Mouse (Mus musculus) skeletal muscle tissue, postnatal 0 days (tissue): ENCODE data around the gene S100b. TPM values are rescaled to one million over a fixed set of nuclear protein-coding genes. Genes with fewer than 3 reads are reported as not detected.

Source experiments
- microRNA counts: library from miRNA; unstranded; fragments of <30 nt; microRNA quantifications from one replicate; lab custom pipeline; 2015
- microRNA-seq, 2 experiments: library from miRNA; unstranded; fragments of <30 nt; microRNA quantifications; one replicate each; pipeline ENCODE4; 2016
- polyA plus RNA-seq: library from polyadenylated mRNA; unstranded; fragments of >200 nt; fragmentation: Nextera tagmentation; extraction: Ambion mirVana; gene quantifications from 2 replicates; pipeline ENCODE4 v1.2.1, GENCODE M21; 2015

S100b gene
- 6.3 and 7.1 TPM in 2 replicates for polyA plus RNA-seq

GRCm38 (mm10) chr10:76253536-76253935 lies at the start of gene S100b:
Gene S100b, plus strand, starts transcription at chr10:76253853.

GRCm38 (mm10) chr10:76237341-76238225 lies 16.1 kb upstream of the S100b start, which contains the start of gene Prmt2:
Gene Prmt2, minus strand, starts transcription at chr10:76237865.

MicroRNAs within 50 kb of the gene (microRNA counts, 519-probe panel; counts per million panel counts)
- microRNA mmu-miR-678 (lab: Ali Mortazavi, UCI) = 296 counts per million, percentile 58 among the panel's probes with 10 or more counts

Small RNA genes lying within 50 kb of the gene (microRNA-seq; reads per million reads assigned to microRNA genes)
- gene Mir678 = 0 reads per million in 2 experiments

Other genes with a start within 250 kb of the S100b start
- 9.8 and 10.8 TPM in 2 replicates for gene Zfp280b, start 221.2 kb upstream of the S100b start, polyA plus RNA-seq
- not detected in 2 replicates for gene Slc5a4b, start 142.9 kb upstream of the S100b start, polyA plus RNA-seq
- not detected in 2 replicates for gene Slc5a4a, start 106.4 kb upstream of the S100b start, polyA plus RNA-seq
- gene Prmt2, start 16.0 kb upstream of the S100b start, polyA plus RNA-seq = 26.8 and 28.7 TPM in 2 replicates
- gene Dip2a, start 91.4 kb downstream of the S100b start, polyA plus RNA-seq = 4.5 and 4.6 TPM in 2 replicates
- gene AC141477.1, start 186.6 kb downstream of the S100b start, polyA plus RNA-seq = not detected in 2 replicates
- gene Pcnt, start 188.9 kb downstream of the S100b start, polyA plus RNA-seq = 22.6 and 28.7 TPM in 2 replicates
- gene 2610028H24Rik, start 195.2 kb downstream of the S100b start, polyA plus RNA-seq = 1.0 and 1.1 TPM in 2 replicates
- gene Mcm3ap, start 215.1 kb downstream of the S100b start, polyA plus RNA-seq = 49.5 and 50.8 TPM in 2 replicates
- 5.8 and 5.9 TPM in 2 replicates for gene Ybey, start 215.3 kb downstream of the S100b start, polyA plus RNA-seq